Mouse (Mus musculus) adrenal gland, postnatal 36 days (tissue): Measurements from ENCODE around the gene Fbxw2. TPM values are rescaled to one million over a fixed set of nuclear protein-coding genes. Genes with fewer than 3 reads are reported as not detected.
"Not testable (repeated sequence)": the region's sequence is repeated elsewhere in the genome, so short reads cannot be mapped to it uniquely, and the experiment has no call there.

Experiments used
- DNase-seq, 2 experiments: peaks; one replicate each; pipeline ENCODE4 v3.0.0; 2021; ENCODE audit warnings: mixed read lengths in 1 of 2
- total RNA-seq, 2 experiments: library from RNA; stranded (reverse); gene quantifications; 2 replicates each; pipeline ENCODE4 v1.2.3; 2021

Gene Fbxw2
- total RNA-seq, 2 experiments from 2014 or later = 71.5 to 71.6 TPM

DNA sequence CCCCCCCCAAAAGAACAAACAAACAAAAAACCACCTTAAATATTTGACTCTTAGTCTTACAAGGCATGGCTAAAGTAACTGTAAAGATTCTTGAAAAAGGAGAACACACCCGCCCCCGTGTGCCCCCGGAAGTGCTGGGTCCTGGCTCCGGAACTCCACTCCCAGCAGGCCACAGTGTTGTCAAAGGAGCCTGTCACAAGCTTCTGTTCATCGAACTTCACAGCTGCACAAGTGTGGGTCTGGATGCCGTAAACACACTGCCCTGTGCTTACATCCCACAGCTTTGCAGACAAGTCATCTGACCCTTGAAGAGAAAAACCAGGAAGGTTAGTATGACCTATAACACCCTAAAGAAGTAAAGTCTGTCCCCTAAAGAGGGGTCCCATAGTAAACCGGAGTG lies 13.4 kb downstream of the Fbxw2 start:
- no peak for DNase-seq

DNA sequence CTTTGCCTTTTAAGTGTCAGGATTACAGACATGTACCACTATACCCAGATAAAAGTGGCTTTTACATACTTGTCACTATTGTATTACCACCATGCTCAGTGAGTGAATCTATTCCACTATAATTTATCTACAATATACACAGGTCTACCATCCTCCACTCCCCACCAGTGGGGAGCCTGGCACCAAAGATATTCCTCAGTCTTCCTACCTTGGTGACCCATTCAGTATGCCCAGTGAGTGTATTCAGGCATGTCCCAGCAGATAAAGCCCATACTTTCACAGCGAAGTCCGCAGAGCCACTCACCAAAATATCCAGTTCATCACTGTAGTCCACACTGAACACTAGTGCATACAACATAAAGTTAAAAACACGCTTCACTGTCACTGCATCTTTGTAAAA lies 15.3 kb downstream of the Fbxw2 start:
- no peak for DNase-seq

DNA sequence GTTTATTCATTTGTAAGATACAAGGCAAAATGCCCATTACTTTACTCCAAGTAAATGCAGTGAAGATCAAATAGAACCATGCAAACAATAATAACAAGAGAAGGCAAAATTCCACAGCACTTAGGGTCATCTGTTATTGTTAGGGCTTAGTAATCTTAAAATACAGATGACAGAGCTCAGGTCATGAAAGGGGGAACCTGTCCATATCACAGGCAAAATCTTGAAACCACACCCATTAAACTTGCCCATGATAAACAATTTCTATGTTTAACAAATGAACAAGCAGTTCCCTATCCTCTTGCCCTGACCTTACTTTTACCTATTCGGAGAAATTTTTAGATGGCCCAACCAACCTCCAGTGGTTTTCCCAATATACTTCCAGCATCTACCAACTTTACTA lies 16.5 kb downstream of the Fbxw2 start:
- DNase-seq = no peak

DNA sequence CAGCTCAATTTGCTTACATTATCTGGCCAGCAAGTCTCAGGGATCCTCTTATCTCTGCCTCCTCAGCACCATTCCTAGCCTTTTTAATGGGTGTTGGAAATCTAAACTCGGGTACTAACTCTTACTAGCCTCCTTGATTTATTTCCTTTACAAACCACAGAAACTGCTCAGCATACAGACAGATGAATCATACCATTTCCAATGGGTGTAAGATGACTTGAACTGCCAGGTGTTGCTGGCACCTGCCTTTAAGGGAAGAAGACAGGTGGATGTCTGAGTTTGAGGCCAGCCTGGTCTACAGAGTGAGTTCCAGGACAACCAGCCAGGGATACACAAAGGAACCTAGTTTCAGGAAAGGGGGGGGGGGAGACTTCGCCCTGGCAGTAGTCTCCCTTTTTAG lies 18.1 kb downstream of the Fbxw2 start:
- DNase-seq = no peak

DNA sequence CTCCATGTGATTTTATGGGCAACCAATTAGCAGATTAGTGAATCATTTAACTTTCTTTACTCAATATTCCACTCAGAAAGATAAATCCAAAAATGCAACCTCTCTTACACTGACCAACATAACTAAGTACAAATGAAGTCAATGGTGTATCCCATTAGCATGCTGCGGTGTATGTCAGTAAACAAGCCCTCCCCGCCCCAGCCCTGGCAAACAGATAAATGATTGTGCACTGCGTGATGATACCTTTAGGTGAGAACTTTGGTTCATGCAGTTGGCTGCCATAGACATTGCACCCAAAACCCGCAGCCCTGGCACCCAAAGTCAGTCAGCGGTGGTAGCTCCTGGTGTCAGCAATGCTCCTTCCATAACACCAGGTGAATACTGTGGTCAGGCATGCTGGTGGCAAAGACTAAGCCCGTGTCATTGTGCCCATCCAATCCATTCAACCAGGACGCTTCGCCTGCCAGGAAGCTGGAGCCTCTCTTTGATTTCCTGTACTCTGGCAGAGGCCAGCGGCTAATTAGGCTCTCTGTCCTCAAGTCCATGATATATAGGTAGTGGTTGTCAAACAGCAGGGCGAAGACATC lies 20.7 kb downstream of the Fbxw2 start:
- no peak for DNase-seq

DNA sequence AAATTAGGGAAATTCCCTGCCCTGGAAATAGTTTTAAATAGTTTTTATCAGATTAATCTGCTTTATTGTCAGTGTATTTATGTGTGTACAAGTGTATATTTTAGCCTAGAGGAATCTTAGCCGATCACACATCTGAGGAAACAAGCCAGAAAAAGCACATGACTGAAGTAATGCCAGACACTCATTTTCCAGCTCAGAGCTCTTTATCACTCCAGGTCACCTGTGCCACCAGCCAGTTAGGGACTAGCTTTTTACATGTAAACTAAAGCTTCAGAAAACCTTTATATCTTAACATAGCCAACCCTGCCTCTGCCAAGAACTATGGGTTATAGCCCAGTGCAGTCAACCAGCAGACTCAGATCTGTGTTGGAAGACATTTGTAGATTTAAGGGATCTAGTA lies 21.3 kb downstream of the Fbxw2 start:
- DNase-seq = no peak

DNA sequence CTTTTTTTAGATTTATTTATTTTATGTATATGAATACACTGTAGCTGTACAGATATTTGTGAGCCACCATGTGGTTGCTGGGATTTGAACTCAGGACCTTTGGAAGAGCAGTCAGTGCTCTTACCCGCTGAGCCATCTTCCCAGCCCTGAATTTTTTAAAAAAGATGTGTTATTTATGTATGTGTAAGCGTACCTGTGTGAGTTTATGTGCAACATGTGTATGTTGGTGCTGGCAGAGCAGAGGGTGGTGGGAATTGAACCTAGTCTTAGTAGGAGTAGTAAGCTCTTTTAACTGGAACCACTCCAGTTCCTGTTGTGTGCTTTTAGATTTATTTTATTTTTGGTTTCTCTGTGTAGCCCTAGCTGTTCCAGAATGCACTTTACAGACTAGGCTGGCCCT lies 21.9 kb downstream of the Fbxw2 start:
- DNase-seq = no peak

DNA sequence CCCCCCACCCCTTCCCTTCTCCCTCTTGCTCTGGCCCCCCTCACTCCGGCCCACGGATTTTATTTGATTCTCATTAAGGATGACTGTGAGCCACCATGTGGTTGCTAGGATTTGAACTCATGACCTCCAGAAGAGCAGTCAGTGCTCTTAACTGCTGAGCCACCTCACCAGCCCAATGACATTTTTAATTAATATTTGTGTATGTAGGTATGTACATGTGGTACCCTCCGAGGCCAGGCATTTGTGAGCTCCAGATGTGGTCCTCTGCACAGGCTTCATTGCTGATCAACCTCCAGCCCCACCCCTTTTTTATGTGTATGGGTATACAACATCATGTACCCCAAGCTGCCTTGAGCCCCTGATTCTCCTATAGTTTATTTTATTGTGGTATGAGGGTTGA lies 22.4 kb downstream of the Fbxw2 start:
- no peak for DNase-seq

DNA sequence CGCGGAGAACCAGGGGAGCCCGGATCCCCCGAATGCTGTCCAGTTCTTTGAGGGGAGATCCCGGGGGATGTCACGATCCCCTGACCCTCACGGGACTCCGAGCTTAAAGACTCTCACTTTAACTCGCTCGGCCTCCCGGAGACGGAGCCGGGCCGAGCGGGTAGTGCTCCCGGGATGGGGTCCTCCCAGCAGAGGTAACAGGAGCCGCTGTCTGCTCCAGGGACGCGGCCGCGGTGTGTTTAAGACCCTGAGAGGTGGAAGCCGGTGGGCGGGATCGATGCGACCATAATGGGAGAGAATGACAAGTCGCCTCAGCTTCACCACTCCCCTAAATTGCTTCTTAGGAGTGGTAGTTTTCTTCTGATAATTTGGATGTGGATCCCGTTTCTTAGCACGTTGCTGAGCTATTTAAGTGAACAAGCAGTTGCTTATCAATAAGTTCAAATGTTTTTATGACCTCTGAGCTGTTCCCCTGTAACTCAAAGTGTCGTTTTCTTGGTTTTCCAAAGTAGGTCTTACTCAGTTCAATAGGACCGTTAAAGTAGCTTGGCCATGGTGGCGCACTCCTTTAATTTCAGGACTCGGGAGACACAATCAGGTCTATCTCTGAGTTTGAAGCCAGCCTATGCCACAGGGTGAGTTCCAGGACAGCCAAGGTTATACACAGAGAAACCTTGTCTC lies 23.4 kb downstream of the Fbxw2 start:
- DNase-seq = peak; percentile 29 to 43

DNA sequence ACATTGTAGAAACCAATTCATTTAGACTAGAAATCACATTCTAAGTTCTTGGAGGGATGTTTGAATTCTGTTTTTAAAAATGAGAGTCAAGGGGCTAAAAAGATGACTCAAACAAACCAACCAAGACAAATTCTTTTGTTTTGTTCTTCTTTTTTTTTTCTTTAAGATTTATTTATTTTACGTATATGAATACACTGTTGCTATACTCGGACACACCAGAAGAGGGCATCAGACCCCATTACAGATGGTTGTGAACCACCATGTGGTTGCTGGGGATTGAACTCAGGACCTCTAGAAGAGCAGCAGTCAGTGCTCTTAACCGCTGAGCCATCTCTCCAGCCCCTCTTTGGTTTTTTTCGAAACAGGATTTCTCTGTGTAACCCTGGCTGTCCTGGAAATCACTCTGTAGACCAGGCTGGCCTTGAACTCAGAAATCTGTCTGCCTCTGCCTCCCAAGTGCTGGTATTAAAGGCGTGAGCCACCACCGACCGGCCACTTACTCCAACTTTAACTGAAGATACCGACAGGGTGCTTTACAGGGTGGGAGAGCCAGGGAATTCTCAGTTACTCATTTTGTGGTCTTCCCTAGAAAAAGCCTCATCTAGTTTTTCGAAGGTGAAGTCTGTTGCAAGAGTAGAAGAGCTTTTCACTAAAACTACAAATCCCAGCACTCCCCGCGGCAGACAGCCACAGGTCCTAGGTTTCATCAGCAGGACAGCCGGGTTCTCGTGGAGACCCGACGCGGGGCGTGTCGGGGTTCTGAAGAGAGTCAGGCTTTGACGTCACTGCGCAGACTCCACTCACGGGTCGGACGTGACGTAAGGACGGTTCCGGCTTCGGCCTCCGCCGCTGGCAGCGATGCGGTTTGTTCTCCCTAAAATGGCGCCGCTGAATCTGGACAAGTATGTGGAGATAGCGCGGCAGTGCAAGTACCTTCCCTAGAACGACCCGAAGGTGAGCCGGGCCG lies 24.3 kb downstream of the Fbxw2 start:
- peak; percentile 97 for DNase-seq

DNA sequence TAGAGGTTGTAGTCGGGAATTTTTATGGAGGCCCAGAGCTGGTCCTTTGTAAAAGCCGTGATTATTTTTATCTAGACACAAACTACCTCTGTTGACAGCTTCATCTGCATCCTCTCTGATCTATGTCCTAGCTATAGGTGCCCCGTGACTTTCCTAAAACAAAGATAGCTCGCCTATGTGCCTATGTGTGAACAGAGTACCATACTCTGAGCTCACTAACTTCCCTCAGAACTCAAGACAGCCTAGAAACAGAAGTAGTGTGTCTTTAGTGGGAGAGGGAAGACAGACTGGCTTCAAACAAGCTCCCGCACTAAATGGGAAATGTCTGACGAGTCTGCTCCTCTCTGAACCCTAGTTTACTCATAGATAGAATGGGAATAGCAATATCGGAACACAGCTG lies 25.7 kb downstream of the Fbxw2 start:
- no peak for DNase-seq

DNA sequence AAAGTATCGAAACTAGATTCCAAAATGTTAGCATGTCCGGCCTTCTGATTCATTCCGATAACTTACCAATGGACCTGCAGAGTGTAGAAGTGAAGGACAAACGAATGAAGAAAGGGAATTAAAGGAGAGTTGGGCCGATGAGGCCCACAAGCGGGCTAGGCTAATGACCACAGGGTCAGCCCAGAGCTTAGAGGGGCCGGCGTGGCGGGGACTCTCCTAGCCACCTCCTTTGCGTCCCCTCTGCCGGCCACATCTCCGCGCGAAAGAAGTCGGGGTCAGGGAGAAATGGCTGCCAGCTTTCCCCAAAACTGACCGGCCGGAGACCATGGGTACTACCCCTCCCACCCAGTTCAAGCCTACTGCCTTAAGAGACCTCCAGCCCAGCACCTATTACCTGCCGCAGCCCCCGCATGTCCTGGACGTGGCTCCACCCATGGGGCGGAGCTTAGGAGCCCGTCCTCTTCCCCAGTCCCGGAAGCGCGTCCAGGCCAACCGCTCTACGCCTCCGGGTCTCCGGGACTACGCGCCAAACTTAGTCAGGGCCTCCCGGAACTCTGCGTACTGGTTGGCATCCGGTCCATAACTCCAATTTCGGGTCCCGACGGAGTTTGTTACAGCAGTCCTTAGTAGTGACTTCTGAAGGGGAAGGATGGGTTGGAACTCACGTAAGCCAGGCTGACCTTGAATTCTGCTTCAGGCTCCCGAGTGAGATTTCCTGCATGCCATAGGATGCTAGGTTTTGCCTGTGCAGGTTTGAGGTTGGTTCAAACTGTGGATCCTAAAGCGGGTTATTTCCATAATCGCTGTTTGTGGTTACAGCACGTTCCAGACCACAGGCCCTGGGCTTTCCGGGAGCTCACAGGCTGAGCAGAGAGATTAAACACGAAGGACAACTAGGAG lies 26.5 kb downstream of the Fbxw2 start, which contains the start of gene Rabepk:
TSS of gene Rabepk (minus strand) at position 556 of the 900 bp plus-strand sequence.
- DNase-seq = peak; percentile 90 to 93

DNA sequence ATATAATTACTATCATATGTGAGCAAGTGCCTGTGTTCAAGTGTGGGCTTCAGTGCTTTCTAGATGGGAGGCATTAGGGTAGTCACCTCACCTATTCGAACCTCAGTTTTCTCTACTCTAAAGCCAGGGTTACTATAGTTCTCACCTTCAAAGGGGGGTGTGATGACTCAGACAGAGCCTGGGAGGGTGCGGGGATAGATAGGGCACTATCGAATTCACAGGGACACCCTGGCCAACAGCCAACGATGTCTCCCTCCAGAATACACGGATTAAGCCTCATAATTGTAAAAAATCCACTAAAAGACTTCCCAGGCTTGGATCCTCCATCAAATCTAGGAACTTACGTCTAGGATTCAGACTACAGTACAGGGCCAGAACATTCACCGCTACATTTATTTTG lies 30.7 kb downstream of the Fbxw2 start:
- DNase-seq = no peak

DNA sequence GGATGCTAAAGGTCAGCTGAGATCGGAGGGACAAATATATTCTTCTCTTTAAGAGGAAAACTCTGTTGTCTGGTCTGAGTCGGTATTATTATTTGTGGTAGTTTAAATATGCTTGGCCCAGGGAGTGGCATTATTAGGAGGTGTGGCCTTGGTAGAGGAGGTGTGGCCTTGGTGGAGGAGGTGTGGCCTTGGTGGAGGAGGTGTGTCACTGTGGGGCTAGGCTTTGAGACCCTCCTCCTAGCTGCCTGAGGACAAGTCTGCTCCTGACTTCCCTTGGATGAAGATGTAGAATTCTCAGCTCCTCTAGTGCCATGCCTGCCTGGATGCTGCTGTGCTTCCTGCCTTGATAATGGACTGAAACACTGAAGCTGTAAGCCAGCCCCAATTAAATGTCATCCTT lies 31.6 kb downstream of the Fbxw2 start:
- DNase-seq = no peak

DNA sequence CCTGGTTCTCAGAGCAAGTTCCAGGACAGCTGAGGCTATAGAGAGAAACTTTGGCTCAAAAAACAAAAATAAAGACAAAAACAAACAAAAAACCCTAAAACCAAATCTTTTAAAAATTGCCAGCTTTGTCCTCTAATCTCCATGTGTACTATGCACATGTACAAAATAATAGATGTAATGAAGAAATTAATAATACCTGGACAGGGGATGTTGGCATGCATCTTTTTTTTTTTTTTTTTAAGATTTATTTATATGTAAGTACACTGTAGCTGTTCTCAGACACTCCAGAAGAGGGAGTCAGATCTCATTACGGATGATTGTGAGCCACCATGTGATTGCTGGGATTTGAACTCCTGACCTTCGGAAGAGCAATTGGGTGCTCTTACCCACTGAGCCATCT lies 33.6 kb downstream of the Fbxw2 start:
- not testable (repeated sequence) for DNase-seq

DNA sequence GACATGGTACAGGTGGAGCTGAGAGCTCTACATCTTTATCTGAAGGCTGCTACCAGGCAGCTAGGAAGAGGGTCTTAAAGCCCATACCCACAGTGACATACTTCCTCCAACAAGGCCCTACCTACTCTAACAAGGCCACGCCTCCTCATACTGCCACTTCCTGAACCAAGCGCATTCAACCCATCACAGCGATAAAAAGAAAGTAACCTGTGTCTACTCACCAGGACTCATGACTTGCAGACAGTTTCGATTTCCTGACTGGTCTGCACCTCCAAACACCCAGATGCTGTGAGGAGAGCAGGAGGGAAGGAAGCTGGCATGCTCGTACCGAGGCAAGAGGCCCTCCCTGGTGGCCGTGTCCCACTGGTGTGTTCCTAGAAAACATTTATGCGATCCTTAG lies 35.8 kb downstream of the Fbxw2 start:
- DNase-seq = no peak

DNA sequence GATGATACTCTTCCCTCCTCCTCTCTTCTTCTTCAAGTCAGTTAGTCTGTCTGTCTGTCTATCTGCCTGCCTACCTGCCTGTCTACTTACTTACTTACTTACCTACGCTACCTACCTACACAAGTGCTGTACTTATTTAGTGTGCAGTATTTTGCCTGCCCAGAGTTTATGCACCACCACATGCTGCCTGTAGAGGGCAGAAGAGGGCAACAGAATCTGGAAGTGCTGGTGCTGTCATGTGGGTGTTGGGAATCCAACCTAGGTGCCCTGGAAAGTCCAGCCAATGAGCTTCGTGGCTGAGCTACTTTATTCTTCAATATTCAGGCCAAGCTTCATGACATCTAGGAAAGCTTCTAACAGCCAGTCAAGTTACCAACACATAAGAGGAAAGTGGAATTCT lies 42.0 kb downstream of the Fbxw2 start:
- DNase-seq = peak; percentile 51 to 60

DNA sequence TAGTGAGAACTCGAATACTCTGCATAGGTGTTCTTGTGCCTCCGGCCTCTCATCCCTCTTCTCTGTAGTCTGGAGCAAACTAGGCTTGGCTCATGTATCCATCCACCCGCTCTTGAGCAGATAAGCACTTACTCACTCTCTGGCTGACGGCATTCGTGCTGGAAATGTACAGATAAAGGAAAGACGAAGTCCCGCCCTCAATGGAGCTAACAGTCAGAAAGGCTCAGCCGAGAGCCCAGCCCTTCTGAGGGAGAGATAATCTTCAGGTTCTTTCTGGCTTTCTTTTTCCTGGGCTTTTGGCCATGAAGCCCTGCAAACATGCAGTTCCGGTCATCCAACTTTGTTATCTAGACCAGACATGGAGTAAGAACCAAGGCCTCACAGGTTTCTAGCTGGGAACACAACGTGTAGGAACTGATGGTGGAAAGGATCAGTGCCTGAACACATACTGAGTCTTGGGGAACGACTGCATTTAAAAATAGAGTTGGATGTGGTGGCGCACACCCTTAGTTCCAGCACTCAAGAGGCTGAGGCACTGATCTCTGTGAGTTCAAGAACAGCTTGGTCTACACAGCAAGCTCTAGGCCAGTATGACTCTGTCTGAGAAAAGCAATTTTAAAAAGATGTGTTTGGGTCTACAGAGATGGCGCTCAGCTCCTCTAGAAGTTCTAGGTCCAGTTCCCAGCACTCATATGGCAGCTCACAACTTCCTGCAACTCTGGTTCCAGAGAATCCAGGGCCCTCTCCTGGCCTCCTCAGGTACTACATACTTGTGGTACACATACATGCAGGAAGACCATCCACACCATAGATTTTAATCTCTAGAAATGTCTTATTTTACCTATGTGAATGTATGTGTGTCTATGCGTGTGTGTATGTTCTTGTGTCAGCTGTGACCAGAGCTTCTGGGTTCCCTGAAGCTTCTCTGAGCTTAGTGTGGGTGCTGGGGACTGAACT lies 42.8 kb downstream of the Fbxw2 start:
- DNase-seq = no peak

DNA sequence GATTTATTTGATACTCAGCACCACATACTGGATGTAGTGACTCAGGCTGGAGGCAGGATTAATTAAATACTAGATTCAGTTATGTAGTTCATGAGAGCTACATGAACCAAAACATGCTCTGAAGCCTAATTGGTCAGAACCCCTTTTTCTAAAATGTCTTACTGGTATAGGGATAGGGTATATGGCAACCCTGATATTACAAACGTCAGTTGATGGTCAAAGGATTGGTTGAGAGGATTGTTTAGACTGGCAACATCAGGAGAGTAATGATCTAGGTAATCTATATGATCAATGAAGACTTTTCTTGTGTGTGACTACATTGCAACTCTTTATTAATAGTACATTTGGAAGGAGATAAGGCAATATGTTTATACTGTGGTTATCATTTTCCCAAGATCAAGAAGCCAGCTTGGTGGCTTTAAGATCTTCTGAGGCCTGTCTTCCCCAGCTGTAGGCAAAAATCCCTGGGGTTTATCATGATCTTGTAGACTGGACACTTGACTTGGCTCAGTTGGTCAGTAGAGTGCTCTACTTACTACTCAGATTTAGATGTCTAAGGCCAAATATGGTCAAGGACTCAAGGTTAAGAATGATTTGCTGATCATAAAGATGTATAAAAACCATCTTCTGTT lies 48.8 kb downstream of the Fbxw2 start:
- DNase-seq = no peak

DNA sequence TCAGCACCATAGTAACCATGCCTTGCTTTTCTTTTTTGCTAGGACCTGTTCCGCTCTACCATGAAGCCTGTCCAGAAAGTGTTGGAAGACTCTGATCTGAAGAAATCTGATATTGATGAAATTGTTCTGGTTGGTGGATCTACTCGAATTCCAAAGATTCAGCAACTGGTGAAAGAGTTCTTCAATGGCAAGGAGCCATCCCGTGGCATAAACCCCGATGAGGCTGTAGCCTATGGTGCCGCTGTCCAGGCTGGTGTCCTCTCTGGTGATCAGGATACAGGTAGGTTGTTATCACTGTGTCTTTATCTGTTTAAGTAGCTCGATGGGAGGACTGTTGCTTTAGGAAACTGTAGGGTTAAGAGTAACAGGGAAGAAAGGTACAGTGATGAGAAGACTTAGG lies 51.6 kb downstream of the Fbxw2 start:
- DNase-seq = no peak
